Mouse (Mus musculus) myocyte (in vitro differentiated cells): ENCODE results near the gene Clip1.

Experiments used
- E2F4 ChIP-seq: IDR thresholded peaks from one replicate; pipeline ENCODE4 v1.6.1; 2011; ENCODE audit warnings: mild to moderate bottlenecking, control low read depth, moderate library complexity; ENCODE audit not compliant: insufficient read depth
- MAX ChIP-seq: IDR thresholded peaks from one replicate; pipeline ENCODE4 v1.6.1; 2011; ENCODE audit warnings: low read depth, mild to moderate bottlenecking, control low read depth
- POLR2A ChIP-seq: IDR thresholded peaks from one replicate; pipeline ENCODE4 v1.6.1; 2011; ENCODE audit warnings: low read depth, mild to moderate bottlenecking, control low read depth, moderate library complexity; ENCODE audit not compliant: insufficient read length

DNA sequence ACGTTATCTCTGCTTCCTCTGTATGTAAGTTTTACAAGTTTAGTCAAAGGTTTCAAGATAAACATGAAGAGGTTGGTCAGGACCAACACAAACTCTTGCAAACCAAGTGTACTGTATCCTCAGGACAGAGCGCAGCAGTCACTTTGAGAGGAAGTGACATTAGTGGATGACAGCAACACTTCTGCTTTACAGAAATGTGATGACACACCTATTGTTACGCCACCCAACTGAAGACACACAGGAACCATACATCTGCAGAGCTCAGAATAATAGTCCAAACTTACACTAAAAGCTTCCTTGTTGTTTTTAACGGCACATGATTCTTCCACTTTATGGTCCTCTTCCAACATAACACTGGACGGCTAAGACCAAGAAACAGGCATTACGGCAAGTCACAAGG lies 29.4 kb upstream of the Clip1 start:
- TF ChIP-seq MAX (no peak), POLR2A (no peak), E2F4 (no peak)
